Mouse (Mus musculus): ENCODE data around the gene Shisa3. TPM values are rescaled to one million over a fixed set of nuclear protein-coding genes. Genes with fewer than 3 reads are reported as not detected.

The Shisa3 gene
- total RNA-seq (2023; ENCODE audit: inconsistent age): not detected in 4 replicates

GRCm38 (mm10) chr5:67607804-67608673 is at the start of gene Shisa3:
Gene Shisa3, plus strand, starts transcription at chr5:67607882.

Other genes starting within 250 kb of the Shisa3 start
- 0.63 to 0.67 TPM (median 0.65 TPM) in 4 replicates for gene Bend4, start 179.6 kb upstream of the Shisa3 start, total RNA-seq (2023; ENCODE audit: inconsistent age)
- gene Atp8a1, start 239.6 kb downstream of the Shisa3 start, total RNA-seq (2023; ENCODE audit: inconsistent age): 117 to 123 TPM (median 122 TPM) in 4 replicates